Mouse (Mus musculus) kidney, embryonic 14.5 days (tissue): ENCODE data around the gene Rab4b. TPM values are rescaled to one million over a fixed set of nuclear protein-coding genes. Genes with fewer than 3 reads are reported as not detected.

Experiments used
- ATAC-seq: fragments of 200-750 bp; cut with Nextera tagmentation; 2 replicates; pipeline ENCODE4 v1.8.0; 2017; ENCODE audit warnings: moderate number of reproducible peaks, mild to moderate bottlenecking, moderate TSS enrichment, moderate library complexity; ENCODE audit not compliant: low FRiP score, low TSS enrichment
- H3K27ac ChIP-seq: fragments of 300-500 bp; sonication (generic); 2 replicates; pipeline ENCODE4 v1.5.1; 2014; ENCODE audit warnings: low read depth, mild to moderate bottlenecking, low read length, moderate library complexity, mixed read lengths
- H3K27me3 ChIP-seq: fragments of 300-500 bp; sonication (generic); 2 replicates; pipeline ENCODE4 v1.6.1; 2014; ENCODE audit warnings: mild to moderate bottlenecking, low read length; ENCODE audit not compliant: control insufficient read depth, insufficient read depth
- H3K36me3 ChIP-seq: fragments of 300-500 bp; sonication (generic); 2 replicates; pipeline ENCODE4 v1.6.1; 2014; ENCODE audit warnings: low read length, mixed read lengths; ENCODE audit not compliant: control insufficient read depth, insufficient read depth
- H3K4me1 ChIP-seq: fragments of 300-500 bp; sonication (generic); 2 replicates; pipeline ENCODE4 v1.6.1; 2014; ENCODE audit warnings: low read length, mixed read lengths; ENCODE audit not compliant: control insufficient read depth, insufficient read depth
- H3K4me2 ChIP-seq: fragments of 300-500 bp; sonication (generic); replicated peaks from 2 replicates; pipeline ENCODE4 v1.6.1; 2014; ENCODE audit warnings: low read depth, mild to moderate bottlenecking, low read length
- H3K4me3 ChIP-seq: fragments of 300-500 bp; sonication (generic); 2 replicates; pipeline ENCODE4 v1.5.1; 2014; ENCODE audit warnings: mild to moderate bottlenecking, low read length
- H3K9ac ChIP-seq: fragments of 300-500 bp; sonication (generic); 2 replicates; pipeline ENCODE4 v1.6.1; 2014; ENCODE audit warnings: low read depth, mild to moderate bottlenecking, low read length, moderate library complexity
- H3K9me3 ChIP-seq: fragments of 300-500 bp; sonication (generic); 2 replicates; pipeline ENCODE4 v1.6.1; 2016; ENCODE audit warnings: low read length; ENCODE audit not compliant: control insufficient read depth
- WGBS: fragments of 180-500 bp; shearing (Covaris S2); extraction: QIAGEN DNeasy Blood & Tissue Kit; methylation state at CpG from one replicate; pipeline ENCODE4 v1.1.7; 2014; 5-methylcytosine and 5-hydroxymethylcytosine counted together
- polyA plus RNA-seq: library from polyadenylated mRNA; unstranded; fragments of >200 nt; fragmentation: Nextera tagmentation; extraction: Ambion mirVana; gene quantifications from 2 replicates; pipeline ENCODE4 v1.2.1, GENCODE M21; 2014

Gene Rab4b
- polyA plus RNA-seq, 1 experiment from 2014 or later: 51.5 TPM

- H3K27me3 ChIP-seq: no peaks in the 10 kb centered on the region
- WGBS: 66% methylated on average over 7 of the region's 7 CpGs
- H3K4me1 ChIP-seq: 0 out of 2 replicates have a peak, but pooled peaks cover under 1% of the 10 kb centered on the region
- peaks cover 21% of the 10 kb centered on the region for H3K36me3 ChIP-seq
- no peak overlapping the region for H3K9ac ChIP-seq
- no peak overlapping the region for H3K4me2 ChIP-seq
- no peak for ATAC-seq
- H3K4me3 ChIP-seq: no peak overlapping the region
- no peak overlapping the region for H3K27ac ChIP-seq
- H3K9me3 ChIP-seq: no peaks in the 10 kb centered on the region
These were observed 39.9 kb upstream of the Rab4b start for GRCm38 (mm10) chr7:27218586-27218985.

GRCm38 (mm10) chr7:27212626-27213025 is 33.9 kb upstream of the Rab4b start:
- 93% methylated on average over 2 of the region's 2 CpGs for WGBS
- peaks cover 57% of the 10 kb centered on the region for H3K36me3 ChIP-seq
- no peak for ATAC-seq

GRCm38 (mm10) chr7:27203730-27204449 is 25.2 kb upstream of the Rab4b start:
- H3K4me3 ChIP-seq: no peak overlapping the region
- H3K9ac ChIP-seq: no peak overlapping the region
- no peak for ATAC-seq
- no peaks in the 10 kb centered on the region for H3K4me1 ChIP-seq
- H3K27me3 ChIP-seq: no peaks in the 10 kb centered on the region
- H3K27ac ChIP-seq: no peak overlapping the region
- no peaks in the 10 kb centered on the region for H3K9me3 ChIP-seq
- peaks cover 48% of the 10 kb centered on the region for H3K36me3 ChIP-seq
- WGBS: 96% methylated on average over 8 of the region's 8 CpGs
- no peak overlapping the region for H3K4me2 ChIP-seq

More at GRCm38 (mm10) chr7:27212626-27213025, 33.9 kb upstream of the Rab4b start:
- Histone ChIP-seq H3K9me3 (no peaks in the 10 kb centered on the region), H3K4me3 (no peak overlapping the region), H3K9ac (no peak overlapping the region), H3K27me3 (no peaks in the 10 kb centered on the region), H3K27ac (no peak overlapping the region), H3K4me1 (no peaks in the 10 kb centered on the region), H3K4me2 (no peak overlapping the region)

- H3K4me1 ChIP-seq: peaks cover 12% of the 10 kb centered on the region; the same call in 1 of the 2 replicates
- peaks cover 24% of the 10 kb centered on the region for H3K36me3 ChIP-seq
- no peaks in the 10 kb centered on the region for H3K9me3 ChIP-seq
- H3K27ac ChIP-seq: no peak overlapping the region
- 93% methylated on average over 8 of the region's 8 CpGs for WGBS
- no peak overlapping the region for H3K9ac ChIP-seq
- H3K4me2 ChIP-seq: no peak overlapping the region
- H3K27me3 ChIP-seq: no peaks in the 10 kb centered on the region
- no peak overlapping the region for H3K4me3 ChIP-seq
- no peak for ATAC-seq
These were observed 20.1 kb upstream of the Rab4b start for GRCm38 (mm10) chr7:27198779-27199178.

GRCm38 (mm10) chr7:27198355-27198754 is 19.7 kb upstream of the Rab4b start:
- Histone ChIP-seq H3K36me3 (peaks cover 24% of the 10 kb centered on the region), H3K27me3 (no peaks in the 10 kb centered on the region), H3K9ac (no peak overlapping the region), H3K27ac (no peak overlapping the region), H3K9me3 (no peaks in the 10 kb centered on the region), H3K4me1 (peaks cover 12% of the 10 kb centered on the region; the same call in 1 of the 2 replicates), H3K4me2 (no peak overlapping the region), H3K4me3 (no peak overlapping the region)
- no peak for ATAC-seq

- WGBS: 92% methylated on average over 8 of the region's 8 CpGs
- no peak for ATAC-seq
- peaks cover 24% of the 10 kb centered on the region for H3K36me3 ChIP-seq
- H3K27ac ChIP-seq: no peak overlapping the region
- H3K9ac ChIP-seq: no peak overlapping the region
- H3K9me3 ChIP-seq: no peaks in the 10 kb centered on the region
- no peak overlapping the region for H3K4me3 ChIP-seq
- H3K4me2 ChIP-seq: no peak overlapping the region
- H3K4me1 ChIP-seq: peaks cover 12% of the 10 kb centered on the region; the same call in 1 of the 2 replicates
- no peaks in the 10 kb centered on the region for H3K27me3 ChIP-seq
These were observed 18.9 kb upstream of the Rab4b start for GRCm38 (mm10) chr7:27197634-27198033.

- no peak overlapping the region for H3K27ac ChIP-seq
- 85% methylated on average over 3 of the region's 3 CpGs for WGBS
These were observed 18.4 kb upstream of the Rab4b start for GRCm38 (mm10) chr7:27197136-27197535.

GRCm38 (mm10) chr7:27195681-27196611 is 17.2 kb upstream of the Rab4b start, which contains the start of the genes BC024978 and Snrpa:
Gene BC024978, plus strand, starts transcription at chr7:27195781.
Gene Snrpa, minus strand, starts transcription at chr7:27196271.
- ATAC-seq: peak; percentile 99
- Histone ChIP-seq H3K9ac (peak within 1 kb of the TSS; percentile 97), H3K4me3 (peak within 1 kb of the TSS; percentile 82), H3K36me3 (peaks cover 33% of the 10 kb centered on the region), H3K4me1 (peaks cover 12% of the 10 kb centered on the region; the same call in 1 of the 2 replicates), H3K27me3 (no peaks in the 10 kb centered on the region), H3K9me3 (no peaks in the 10 kb centered on the region), H3K4me2 (peak within 1 kb of the TSS; percentile 72), H3K27ac (peak within 1 kb of the TSS; percentile 99)
- under 1% methylated on average over 64 of the region's 64 CpGs for WGBS

More at GRCm38 (mm10) chr7:27197136-27197535, 18.4 kb upstream of the Rab4b start:
- peaks cover 24% of the 10 kb centered on the region for H3K36me3 ChIP-seq
- H3K4me2 ChIP-seq: no peak overlapping the region; the same call in 1 of the 2 replicates
- no peak for ATAC-seq
- no peak overlapping the region for H3K4me3 ChIP-seq
- H3K27me3 ChIP-seq: no peaks in the 10 kb centered on the region
- H3K4me1 ChIP-seq: peaks cover 12% of the 10 kb centered on the region; the same call in 1 of the 2 replicates
- no peak overlapping the region for H3K9ac ChIP-seq
- H3K9me3 ChIP-seq: no peaks in the 10 kb centered on the region
